Mouse (Mus musculus) myocyte (in vitro differentiated cells): ENCODE data around the gene Xxylt1.
A peak's percentile ranks its signal among the peaks of the same experiment; 100 is the strongest.

ENCODE experiments used
- CEBPB ChIP-seq: IDR thresholded peaks from 2 replicates; pipeline ENCODE4 v1.6.1; 2011; ENCODE audit warnings: mild to moderate bottlenecking, moderate library complexity; ENCODE audit not compliant: poor library complexity, insufficient read depth, severe bottlenecking
- E2F4 ChIP-seq: IDR thresholded peaks from one replicate; pipeline ENCODE4 v1.6.1; 2011; ENCODE audit warnings: mild to moderate bottlenecking, control low read depth, moderate library complexity; ENCODE audit not compliant: insufficient read depth
- MAX ChIP-seq: IDR thresholded peaks from one replicate; pipeline ENCODE4 v1.6.1; 2011; ENCODE audit warnings: low read depth, mild to moderate bottlenecking, control low read depth
- MYOD1 ChIP-seq, 3 experiments: IDR thresholded peaks; one replicate each; pipeline ENCODE4 v1.6.1; 2011; ENCODE audit warnings: control low read depth in 2 of 3, low read depth in 2 of 3, mild to moderate bottlenecking in 2 of 3, moderate library complexity in 1 of 3; ENCODE audit not compliant: insufficient read length in 2 of 3, control insufficient read depth in 1 of 3
- MYOG ChIP-seq, 3 experiments: IDR thresholded peaks; one replicate each; pipeline ENCODE4 v1.6.1; 2011; ENCODE audit warnings: control low read depth in 2 of 3, low read depth in 2 of 3, mild to moderate bottlenecking in 2 of 3; ENCODE audit not compliant: insufficient read length in 2 of 3, control insufficient read depth in 1 of 3, insufficient read depth in 1 of 3
- POLR2A ChIP-seq: IDR thresholded peaks from one replicate; pipeline ENCODE4 v1.6.1; 2011; ENCODE audit warnings: low read depth, mild to moderate bottlenecking, control low read depth, moderate library complexity; ENCODE audit not compliant: insufficient read length
- POLR2AphosphoS2 ChIP-seq: IDR thresholded peaks from one replicate; pipeline ENCODE4 v1.6.1; 2011; ENCODE audit warnings: low read depth, control low read depth; ENCODE audit not compliant: insufficient read length
- TCF12 ChIP-seq: IDR thresholded peaks from one replicate; pipeline ENCODE4 v1.6.1; 2011; ENCODE audit warnings: mild to moderate bottlenecking, control low read depth; ENCODE audit not compliant: poor library complexity, insufficient read depth, severe bottlenecking
- TCF3 ChIP-seq: IDR thresholded peaks from one replicate; pipeline ENCODE4 v1.6.1; 2011; ENCODE audit warnings: low read depth, control low read depth; ENCODE audit not compliant: insufficient read length
- USF1 ChIP-seq: IDR thresholded peaks from one replicate; pipeline ENCODE4 v1.6.1; 2011; ENCODE audit warnings: low read depth, mild to moderate bottlenecking, control low read depth, moderate library complexity

- TF ChIP-seq USF1 (no peak), POLR2A (no peak), MYOG (IDR thresholded peaks at IDR 0.05; ENCODE audit: control insufficient read depth in 1 of 3, insufficient read depth in 1 of 3, insufficient read length in 2 of 3, low read depth in 2 of 3) (peak in 1 of 3 experiments; percentile 77), TCF3 (no peak), E2F4 (no peak), MAX (no peak), POLR2AphosphoS2 (no peak), TCF12 (peak; percentile 38), CEBPB (no peak), MYOD1 (IDR thresholded peaks at IDR 0.05; ENCODE audit: control insufficient read depth in 1 of 3, insufficient read length in 2 of 3, low read depth in 2 of 3) (peak in 2 of 3 experiments; percentile 24 to 82)
Observed at GRCm38 (mm10) chr16:30968402-30969151, 112.7 kb downstream of the Xxylt1 start.
